Mouse (Mus musculus) liver, embryonic 14.5 days (tissue): ENCODE results near the gene Cd82.

Experiments
- CTCF ChIP-seq: IDR thresholded peaks from 2 replicates; pipeline ENCODE4 v1.5.1; 2016; ENCODE audit warnings: antibody characterized with exemption, low read depth, control low read depth
- EP300 ChIP-seq: IDR thresholded peaks from 2 replicates; pipeline ENCODE4 v1.6.1; 2016; ENCODE audit warnings: antibody characterized with exemption, low read depth

- no peak for TF ChIP-seq CTCF
- no peak for TF ChIP-seq EP300
These were observed 10.4 kb downstream of the Cd82 start for GRCm38 (mm10) chr2:93452506-93452905.
